Mouse (Mus musculus) lung, embryonic 14.5 days (tissue): ENCODE data around the gene Mta2. TPM values are rescaled to one million over a fixed set of nuclear protein-coding genes. Genes with fewer than 3 reads are reported as not detected.

Experiments used
- ATAC-seq: fragments of 200-750 bp; cut with Nextera tagmentation; 2 replicates; pipeline ENCODE4 v1.8.0; 2017; ENCODE audit warnings: mild to moderate bottlenecking, moderate TSS enrichment, moderate library complexity; ENCODE audit not compliant: insufficient read depth
- DNase-seq: peaks from one replicate; pipeline ENCODE4 v3.0.0-alpha.2; 2015
- H3K27ac ChIP-seq: fragments of 300-500 bp; sonication (generic); 2 replicates; pipeline ENCODE4 v1.5.1; 2014; ENCODE audit warnings: low read depth, mild to moderate bottlenecking, moderate library complexity
- H3K27me3 ChIP-seq: fragments of 300-500 bp; sonication (generic); 2 replicates; pipeline ENCODE4 v1.6.1; 2014; ENCODE audit warnings: low read length, control low read depth; ENCODE audit not compliant: insufficient read depth
- H3K36me3 ChIP-seq: fragments of 300-500 bp; sonication (generic); 2 replicates; pipeline ENCODE4 v1.6.1; 2014; ENCODE audit warnings: control low read depth; ENCODE audit not compliant: insufficient read depth
- H3K4me1 ChIP-seq: fragments of 300-500 bp; sonication (generic); 2 replicates; pipeline ENCODE4 v1.6.1; 2014; ENCODE audit warnings: antibody characterized with exemption, control low read depth; ENCODE audit not compliant: insufficient read depth
- H3K4me2 ChIP-seq: fragments of 300-500 bp; sonication (generic); 2 replicates; pipeline ENCODE4 v1.6.1; 2014; ENCODE audit warnings: mild to moderate bottlenecking
- H3K4me3 ChIP-seq: fragments of 300-500 bp; sonication (generic); 2 replicates; pipeline ENCODE4 v1.5.1; 2014; ENCODE audit warnings: low read depth, low read length
- H3K9ac ChIP-seq: fragments of 300-500 bp; sonication (generic); 2 replicates; pipeline ENCODE4 v1.6.1; 2014
- H3K9me3 ChIP-seq: fragments of 300-500 bp; sonication (generic); 2 replicates; pipeline ENCODE4 v1.6.1; 2016; ENCODE audit warnings: low read depth, low read length, control low read depth
- CTCF ChIP-seq: IDR thresholded peaks from 2 replicates; pipeline ENCODE4 v1.5.1; 2016; ENCODE audit warnings: antibody characterized with exemption, low read depth
- WGBS: fragments of 180-500 bp; shearing (Covaris S2); extraction: QIAGEN DNeasy Blood & Tissue Kit; methylation state at CpG from one replicate; pipeline ENCODE4 v1.1.7; 2014; 5-methylcytosine and 5-hydroxymethylcytosine counted together
- polyA plus RNA-seq: library from polyadenylated mRNA; unstranded; fragments of >200 nt; fragmentation: Nextera tagmentation; extraction: Ambion mirVana; gene quantifications from 2 replicates; pipeline ENCODE4 v1.2.1, GENCODE M21; 2014

Gene Mta2
- polyA plus RNA-seq, 1 experiment from 2014 or later: 52.1 TPM

GRCm38 (mm10) chr19:8920073-8920736 lies 21.5 kb upstream of the Mta2 start, which contains the start of gene B3gat3:
Gene B3gat3, plus strand, starts transcription at chr19:8920374.
- Histone ChIP-seq H3K27me3 (no peaks in the 10 kb centered on the region), H3K4me3 (peak within 1 kb of the TSS; percentile 83), H3K9ac (peak within 1 kb of the TSS; percentile 73), H3K9me3 (no peaks in the 10 kb centered on the region), H3K4me1 (no peaks in the 10 kb centered on the region), H3K27ac (peak within 1 kb of the TSS; percentile 89), H3K4me2 (peak within 1 kb of the TSS; percentile 89), H3K36me3 (peaks cover 30% of the 10 kb centered on the region)
- ATAC-seq (peak; percentile 97), DNase-seq (peak; percentile 97)
- no peak for TF ChIP-seq CTCF
- 2% methylated on average over 49 of the region's 50 CpGs for WGBS

GRCm38 (mm10) chr19:8920836-8921291 lies 20.8 kb upstream of the Mta2 start:
- DNase-seq: peak; percentile 79

DNA sequence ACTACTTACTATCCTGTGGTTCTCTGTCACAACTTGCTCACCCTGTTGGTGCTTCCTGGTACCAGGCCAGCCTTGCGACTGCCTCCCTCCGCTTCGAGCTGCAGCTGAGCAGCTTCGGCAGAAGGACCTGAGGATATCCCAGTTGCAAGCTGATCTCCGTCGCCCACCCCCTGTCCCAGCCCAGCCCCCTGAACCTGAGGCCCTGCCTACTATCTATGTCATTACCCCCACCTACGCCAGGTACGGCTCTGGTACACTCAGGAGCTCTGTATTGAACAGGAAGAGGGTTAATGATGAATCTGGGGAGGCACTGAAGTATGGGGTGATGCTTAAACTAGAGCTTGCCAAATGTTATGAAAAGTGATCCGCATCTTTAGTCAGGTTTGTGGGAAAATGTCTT lies 19.9 kb upstream of the Mta2 start:
- peaks cover 29% of the 10 kb centered on the region for H3K36me3 ChIP-seq
- no peaks in the 10 kb centered on the region for H3K27me3 ChIP-seq
- peak overlapping the region; percentile 89 for H3K4me2 ChIP-seq
- no peak for ATAC-seq
- DNase-seq: no peak
- H3K4me3 ChIP-seq: peak overlapping the region; percentile 83
- H3K9ac ChIP-seq: no peak overlapping the region; the same call in 1 of the 2 replicates
- H3K4me1 ChIP-seq: no peaks in the 10 kb centered on the region
- no peak for TF ChIP-seq CTCF
- H3K27ac ChIP-seq: no peak overlapping the region
- H3K9me3 ChIP-seq: no peaks in the 10 kb centered on the region
- WGBS: 75% methylated on average over 9 of the region's 9 CpGs

More at GRCm38 (mm10) chr19:8920836-8921291, 20.8 kb upstream of the Mta2 start:
- Histone ChIP-seq H3K27ac (peak overlapping the region; percentile 89), H3K4me3 (peak overlapping the region; percentile 83), H3K4me1 (no peaks in the 10 kb centered on the region), H3K9me3 (no peaks in the 10 kb centered on the region), H3K36me3 (peaks cover 29% of the 10 kb centered on the region), H3K9ac (peak overlapping the region; percentile 73), H3K4me2 (peak overlapping the region; percentile 89), H3K27me3 (no peaks in the 10 kb centered on the region)
- under 1% methylated on average over 6 of the region's 6 CpGs for WGBS
- no peak for TF ChIP-seq CTCF
- ATAC-seq: peak; percentile 0; the same call in 1 of the 2 replicates

GRCm38 (mm10) chr19:8926766-8927165 lies 14.9 kb upstream of the Mta2 start:
- Histone ChIP-seq H3K36me3 (peaks cover 41% of the 10 kb centered on the region), H3K9ac (no peak overlapping the region)

GRCm38 (mm10) chr19:8927891-8928525 lies 13.7 kb upstream of the Mta2 start:
- Histone ChIP-seq H3K4me3 (no peak overlapping the region), H3K4me1 (no peaks in the 10 kb centered on the region), H3K36me3 (peaks cover 41% of the 10 kb centered on the region), H3K9me3 (no peaks in the 10 kb centered on the region), H3K9ac (no peak overlapping the region), H3K27ac (no peak overlapping the region), H3K4me2 (no peak overlapping the region), H3K27me3 (no peaks in the 10 kb centered on the region)
- no peak for TF ChIP-seq CTCF
- DNase-seq (no peak), ATAC-seq (no peak)
- WGBS: 81% methylated on average over 12 of the region's 12 CpGs

More at GRCm38 (mm10) chr19:8926766-8927165, 14.9 kb upstream of the Mta2 start:
- Histone ChIP-seq H3K27me3 (no peaks in the 10 kb centered on the region), H3K9me3 (no peaks in the 10 kb centered on the region), H3K4me3 (no peak overlapping the region), H3K27ac (no peak overlapping the region), H3K4me1 (no peaks in the 10 kb centered on the region), H3K4me2 (no peak overlapping the region)
- 84% methylated on average over 2 of the region's 2 CpGs for WGBS
- DNase-seq (no peak), ATAC-seq (no peak)
- TF ChIP-seq CTCF: no peak

- no peak for DNase-seq
- Histone ChIP-seq H3K4me3 (peak overlapping the region; percentile 82), H3K9me3 (no peaks in the 10 kb centered on the region), H3K4me2 (peak overlapping the region; percentile 82), H3K9ac (peak overlapping the region; percentile 79), H3K27me3 (no peaks in the 10 kb centered on the region), H3K27ac (peak overlapping the region; percentile 82), H3K36me3 (peaks cover 41% of the 10 kb centered on the region), H3K4me1 (no peaks in the 10 kb centered on the region)
- peak; percentile 15; the same call in 1 of the 2 replicates for ATAC-seq
- TF ChIP-seq CTCF: no peak
- 23% methylated on average over 16 of the region's 16 CpGs for WGBS
These were observed 12.9 kb upstream of the Mta2 start for GRCm38 (mm10) chr19:8928689-8929223.
